Mouse (Mus musculus): ENCODE results near the gene 1700029H14Rik. TPM values are rescaled to one million over a fixed set of nuclear protein-coding genes. Genes with fewer than 3 reads are reported as not detected.

The 1700029H14Rik gene
- polyA plus RNA-seq, 1 experiment from 2014 or later, result not detected

DNA sequence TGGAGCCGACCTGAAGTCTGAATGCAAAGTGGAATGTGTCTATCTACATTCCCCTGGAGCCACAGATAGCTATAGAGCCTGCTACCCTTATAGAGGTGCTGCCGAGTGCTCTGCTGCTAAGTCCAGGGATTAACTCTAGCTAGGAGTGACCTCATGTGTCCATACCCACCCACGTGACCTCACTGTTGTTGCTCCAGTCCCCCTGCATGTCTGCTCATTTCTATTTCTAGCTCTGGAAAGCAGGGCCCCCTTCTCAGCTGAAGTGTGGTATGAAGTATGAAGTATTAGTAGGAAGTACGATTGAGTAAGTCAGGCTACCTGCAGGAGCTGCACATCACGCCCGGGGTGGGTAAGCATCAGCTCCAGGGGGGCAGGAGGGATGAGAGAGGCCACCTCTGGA lies 35.5 kb upstream of the 1700029H14Rik start:
- H3K4me3 ChIP-seq (ENCODE audit: low read depth, low read length), result no peak overlapping the region
- H3K27me3 ChIP-seq (ENCODE audit: control insufficient read depth, insufficient read depth, low read length), result no peaks in the 10 kb centered on the region
- peaks cover 6% of the 10 kb centered on the region; the same call in 1 of the 2 replicates for H3K36me3 ChIP-seq (ENCODE audit: control insufficient read depth, insufficient read depth, low read length)
- no peak overlapping the region for H3K9ac ChIP-seq (ENCODE audit: low read depth, low read length)
- peak overlapping the region; percentile 7; the same call in 1 of the 2 replicates for H3K27ac ChIP-seq (ENCODE audit: low read depth, low read length)
- no peaks in the 10 kb centered on the region for H3K9me3 ChIP-seq (replicated peaks; ENCODE audit: control insufficient read depth, low read length)
- H3K4me1 ChIP-seq (ENCODE audit: control insufficient read depth, insufficient read depth, low read length), result peaks cover 5% of the 10 kb centered on the region; the same call in 1 of the 2 replicates
- no peak overlapping the region for H3K4me2 ChIP-seq
- WGBS (ENCODE audit: insufficient replicate concordance), result 68% methylated on average over 6 of the region's 6 CpGs
- ATAC-seq (replicated peaks; ENCODE audit: insufficient number of reproducible peaks, low FRiP score, low TSS enrichment), result no peak

DNA sequence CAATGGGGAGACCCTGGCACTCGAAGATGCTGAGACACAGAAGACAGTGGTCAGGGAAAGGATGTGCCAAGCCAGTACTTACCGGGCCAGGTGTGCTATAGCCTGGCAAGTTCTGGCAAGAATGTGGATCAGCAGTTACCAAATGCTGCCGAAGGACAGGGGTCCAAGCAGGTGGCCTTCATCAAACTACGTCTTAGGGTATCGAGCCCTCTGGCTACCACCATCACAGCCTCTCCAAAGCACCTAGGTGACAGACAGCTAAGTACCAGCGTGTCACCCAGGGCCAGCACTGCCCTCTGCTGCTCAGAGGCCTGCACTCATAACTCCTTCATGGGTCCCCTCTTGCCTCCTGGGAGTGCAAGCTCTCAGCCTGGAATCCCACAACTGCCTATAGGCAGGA lies 33.6 kb upstream of the 1700029H14Rik start:
- H3K36me3 ChIP-seq (ENCODE audit: control insufficient read depth, insufficient read depth, low read length), result peaks cover 9% of the 10 kb centered on the region; the same call in 1 of the 2 replicates
- H3K27ac ChIP-seq (ENCODE audit: low read depth, low read length), result no peak overlapping the region
- 83% methylated on average over 6 of the region's 6 CpGs for WGBS (ENCODE audit: insufficient replicate concordance)
- no peaks in the 10 kb centered on the region for H3K27me3 ChIP-seq (ENCODE audit: control insufficient read depth, insufficient read depth, low read length)
- no peak overlapping the region for H3K9ac ChIP-seq (ENCODE audit: low read depth, low read length)
- H3K4me1 ChIP-seq (ENCODE audit: control insufficient read depth, insufficient read depth, low read length), result peaks cover 5% of the 10 kb centered on the region; the same call in 1 of the 2 replicates
- H3K9me3 ChIP-seq (replicated peaks; ENCODE audit: control insufficient read depth, low read length), result no peaks in the 10 kb centered on the region
- no peak overlapping the region for H3K4me2 ChIP-seq
- H3K4me3 ChIP-seq (ENCODE audit: low read depth, low read length), result no peak overlapping the region
- no peak for ATAC-seq (replicated peaks; ENCODE audit: insufficient number of reproducible peaks, low FRiP score, low TSS enrichment)

DNA sequence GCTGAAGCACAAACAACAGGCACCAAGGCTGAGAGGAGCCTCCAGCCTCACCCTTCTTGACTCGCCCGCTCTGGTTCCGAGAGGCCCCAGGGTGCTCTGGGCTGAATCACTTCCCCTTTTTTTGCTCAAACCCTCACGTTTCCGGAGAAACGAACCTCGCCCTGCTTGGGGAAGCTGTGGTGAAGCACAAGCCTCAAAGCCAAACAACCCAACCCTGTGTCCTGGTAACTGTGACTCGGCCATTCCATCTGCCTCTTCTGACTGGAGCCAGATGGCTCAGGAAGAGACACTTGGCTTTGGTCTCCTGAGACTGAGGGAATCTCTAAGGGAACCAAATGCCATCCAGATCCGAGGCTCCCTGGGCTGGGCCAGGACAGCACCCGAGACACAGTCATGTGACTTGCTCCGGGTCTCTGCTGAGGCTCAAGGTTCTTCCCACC lies 32.6 kb upstream of the 1700029H14Rik start:
- no peak overlapping the region for H3K27ac ChIP-seq (ENCODE audit: low read depth, low read length)
- H3K4me2 ChIP-seq, result no peak overlapping the region
- H3K4me3 ChIP-seq (ENCODE audit: low read depth, low read length), result no peak overlapping the region
- peaks cover 10% of the 10 kb centered on the region; the same call in 1 of the 2 replicates for H3K36me3 ChIP-seq (ENCODE audit: control insufficient read depth, insufficient read depth, low read length)
- H3K4me1 ChIP-seq (ENCODE audit: control insufficient read depth, insufficient read depth, low read length), result no peaks in the 10 kb centered on the region; the same call in none of the 2 replicates
- 71% methylated on average over 11 of the region's 11 CpGs for WGBS (ENCODE audit: insufficient replicate concordance)
- H3K9ac ChIP-seq (ENCODE audit: low read depth, low read length), result no peak overlapping the region
- no peaks in the 10 kb centered on the region for H3K27me3 ChIP-seq (ENCODE audit: control insufficient read depth, insufficient read depth, low read length)
- H3K9me3 ChIP-seq (replicated peaks; ENCODE audit: control insufficient read depth, low read length), result no peaks in the 10 kb centered on the region
- ATAC-seq (replicated peaks; ENCODE audit: insufficient number of reproducible peaks, low FRiP score, low TSS enrichment), result no peak

DNA sequence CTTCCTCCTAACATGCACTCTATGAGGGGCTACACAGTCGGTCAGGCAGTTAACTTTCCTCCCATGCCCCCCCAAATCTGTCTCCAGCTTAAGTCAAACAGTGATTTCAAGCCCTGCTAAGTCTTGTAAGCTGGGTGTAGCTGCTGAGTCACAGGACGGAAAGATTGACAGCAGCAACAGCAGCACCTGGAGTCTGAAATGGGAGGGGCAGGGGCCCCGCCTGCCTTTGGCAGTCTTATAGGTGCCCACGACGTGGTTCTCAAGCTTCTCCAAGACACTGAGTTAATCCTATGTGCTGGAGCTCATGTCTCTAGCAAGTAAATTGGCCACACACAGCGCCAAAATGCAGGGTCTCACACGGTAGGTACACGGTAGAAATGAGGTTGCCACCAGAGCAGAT lies 31.1 kb upstream of the 1700029H14Rik start:
- H3K36me3 ChIP-seq (ENCODE audit: control insufficient read depth, insufficient read depth, low read length), result peaks cover 10% of the 10 kb centered on the region; the same call in 1 of the 2 replicates
- peaks cover 3% of the 10 kb centered on the region for H3K4me1 ChIP-seq (ENCODE audit: control insufficient read depth, insufficient read depth, low read length)
- H3K9me3 ChIP-seq (replicated peaks; ENCODE audit: control insufficient read depth, low read length), result no peaks in the 10 kb centered on the region
- no peaks in the 10 kb centered on the region for H3K27me3 ChIP-seq (ENCODE audit: control insufficient read depth, insufficient read depth, low read length)
- ATAC-seq (replicated peaks; ENCODE audit: insufficient number of reproducible peaks, low FRiP score, low TSS enrichment), result no peak
- no peak overlapping the region for H3K27ac ChIP-seq (ENCODE audit: low read depth, low read length)
- H3K9ac ChIP-seq (ENCODE audit: low read depth, low read length), result no peak overlapping the region
- H3K4me3 ChIP-seq (ENCODE audit: low read depth, low read length), result no peak overlapping the region
- 78% methylated on average over 8 of the region's 8 CpGs for WGBS (ENCODE audit: insufficient replicate concordance)
- H3K4me2 ChIP-seq, result no peak overlapping the region

DNA sequence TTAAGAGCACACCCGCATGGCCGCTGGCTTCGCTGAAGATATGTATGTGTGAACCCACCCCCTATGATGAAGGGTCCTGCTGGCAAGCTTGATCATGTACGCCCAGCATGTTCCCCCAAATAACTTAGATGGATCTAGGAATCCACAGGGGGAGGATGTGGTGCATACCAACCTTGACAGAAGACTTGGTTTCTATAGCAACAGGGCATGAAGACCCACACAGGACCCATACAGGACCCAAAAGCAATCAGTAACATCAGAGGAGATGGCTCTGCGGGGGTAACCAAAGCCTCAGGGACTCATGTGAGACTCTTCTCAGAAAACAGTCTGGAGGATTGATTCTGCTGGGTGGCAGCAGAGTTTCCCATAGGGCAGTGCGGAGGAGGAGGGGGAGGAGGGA lies 29.0 kb upstream of the 1700029H14Rik start:
- H3K27me3 ChIP-seq (ENCODE audit: control insufficient read depth, insufficient read depth, low read length), result no peaks in the 10 kb centered on the region
- H3K4me2 ChIP-seq, result no peak overlapping the region
- H3K4me1 ChIP-seq (ENCODE audit: control insufficient read depth, insufficient read depth, low read length), result peaks cover 3% of the 10 kb centered on the region
- no peak overlapping the region for H3K4me3 ChIP-seq (ENCODE audit: low read depth, low read length)
- no peak overlapping the region for H3K27ac ChIP-seq (ENCODE audit: low read depth, low read length)
- WGBS (ENCODE audit: insufficient replicate concordance), result 78% methylated on average over 6 of the region's 6 CpGs
- ATAC-seq (replicated peaks; ENCODE audit: insufficient number of reproducible peaks, low FRiP score, low TSS enrichment), result no peak
- no peaks in the 10 kb centered on the region for H3K9me3 ChIP-seq (replicated peaks; ENCODE audit: control insufficient read depth, low read length)
- no peak overlapping the region for H3K9ac ChIP-seq (ENCODE audit: low read depth, low read length)
- peaks cover 4% of the 10 kb centered on the region; the same call in 1 of the 2 replicates for H3K36me3 ChIP-seq (ENCODE audit: control insufficient read depth, insufficient read depth, low read length)

DNA sequence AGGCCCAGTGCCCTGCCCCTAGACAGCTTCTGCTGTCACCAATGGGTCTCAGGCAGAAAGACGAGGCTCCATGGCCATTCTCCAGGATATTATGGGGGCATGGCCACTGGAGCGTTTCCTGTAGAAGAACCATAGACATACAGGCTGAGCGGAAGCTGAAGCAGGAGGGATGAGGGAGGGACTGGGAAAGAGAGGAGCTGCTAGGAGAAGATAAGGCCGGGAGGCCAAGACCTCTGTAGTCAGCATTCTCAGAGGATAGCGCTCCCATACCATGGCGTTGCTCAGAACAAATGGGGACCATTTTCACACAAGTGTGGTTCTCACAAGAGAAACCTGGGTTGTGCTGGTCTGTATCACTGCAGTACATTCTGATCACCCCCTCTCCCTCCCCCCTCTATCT lies 26.8 kb upstream of the 1700029H14Rik start:
- Histone ChIP-seq H3K27ac (ENCODE audit: low read depth, low read length) (no peak overlapping the region), H3K9me3 (replicated peaks; ENCODE audit: control insufficient read depth, low read length) (no peaks in the 10 kb centered on the region), H3K4me3 (ENCODE audit: low read depth, low read length) (no peak overlapping the region), H3K4me1 (ENCODE audit: control insufficient read depth, insufficient read depth, low read length) (peaks cover 3% of the 10 kb centered on the region), H3K9ac (ENCODE audit: low read depth, low read length) (no peak overlapping the region), H3K36me3 (ENCODE audit: control insufficient read depth, insufficient read depth, low read length) (peaks cover 12% of the 10 kb centered on the region), H3K4me2 (no peak overlapping the region), H3K27me3 (ENCODE audit: control insufficient read depth, insufficient read depth, low read length) (no peaks in the 10 kb centered on the region)
- no peak for ATAC-seq (replicated peaks; ENCODE audit: insufficient number of reproducible peaks, low FRiP score, low TSS enrichment)
- 55% methylated on average over 6 of the region's 6 CpGs for WGBS (ENCODE audit: insufficient replicate concordance)

DNA sequence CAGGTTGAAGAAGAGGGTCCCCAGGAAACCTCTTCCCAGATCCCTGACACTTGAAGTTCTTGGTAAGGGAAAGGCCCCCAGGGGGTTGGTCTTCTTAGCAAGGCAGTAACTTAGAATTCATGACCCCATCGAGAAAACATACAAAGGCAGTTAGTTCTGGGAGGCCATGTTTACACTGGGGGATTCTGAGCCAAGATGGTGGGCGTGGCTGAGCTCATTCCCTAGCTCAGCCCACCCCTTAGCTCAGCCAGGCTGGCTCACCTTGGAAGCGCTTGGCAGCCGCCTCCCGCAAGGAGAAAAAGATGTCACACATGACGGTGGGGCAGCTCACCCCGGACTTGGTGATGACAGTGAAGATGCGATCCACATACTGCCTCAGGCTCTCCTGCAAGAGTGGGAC lies 22.4 kb upstream of the 1700029H14Rik start:
- H3K36me3 ChIP-seq (ENCODE audit: control insufficient read depth, insufficient read depth, low read length), result peaks cover 27% of the 10 kb centered on the region
- peaks cover 3% of the 10 kb centered on the region; the same call in 1 of the 2 replicates for H3K4me1 ChIP-seq (ENCODE audit: control insufficient read depth, insufficient read depth, low read length)
- no peaks in the 10 kb centered on the region for H3K27me3 ChIP-seq (ENCODE audit: control insufficient read depth, insufficient read depth, low read length)
- H3K9ac ChIP-seq (ENCODE audit: low read depth, low read length), result no peak overlapping the region
- no peak overlapping the region for H3K4me2 ChIP-seq
- no peaks in the 10 kb centered on the region for H3K9me3 ChIP-seq (replicated peaks; ENCODE audit: control insufficient read depth, low read length)
- H3K27ac ChIP-seq (ENCODE audit: low read depth, low read length), result no peak overlapping the region
- H3K4me3 ChIP-seq (ENCODE audit: low read depth, low read length), result no peak overlapping the region
- no peak for ATAC-seq (replicated peaks; ENCODE audit: insufficient number of reproducible peaks, low FRiP score, low TSS enrichment)
- WGBS (ENCODE audit: insufficient replicate concordance), result 78% methylated on average over 8 of the region's 8 CpGs

DNA sequence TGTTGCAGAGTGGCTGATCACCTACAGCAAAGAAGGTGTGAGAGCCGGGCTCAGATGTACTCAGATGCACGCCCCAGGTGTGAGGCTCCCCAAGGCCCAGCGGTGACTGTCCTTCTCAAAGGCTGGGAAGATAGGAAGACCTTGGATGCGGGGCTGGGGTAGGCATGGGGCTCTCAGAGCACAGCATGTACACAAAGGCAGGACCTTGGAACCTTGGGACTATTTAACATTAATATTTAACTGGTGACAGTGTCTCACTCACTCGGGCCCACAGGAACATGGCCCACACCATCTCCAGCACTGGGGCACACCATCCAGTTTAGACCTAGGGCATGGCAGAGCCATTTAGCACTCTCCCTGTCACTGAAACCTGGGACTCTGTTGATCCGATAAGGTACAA lies 15.6 kb upstream of the 1700029H14Rik start:
- Histone ChIP-seq H3K36me3 (ENCODE audit: control insufficient read depth, insufficient read depth, low read length) (peaks cover 19% of the 10 kb centered on the region), H3K27me3 (ENCODE audit: control insufficient read depth, insufficient read depth, low read length) (no peaks in the 10 kb centered on the region), H3K9ac (ENCODE audit: low read depth, low read length) (no peak overlapping the region), H3K4me1 (ENCODE audit: control insufficient read depth, insufficient read depth, low read length) (no peaks in the 10 kb centered on the region), H3K9me3 (replicated peaks; ENCODE audit: control insufficient read depth, low read length) (no peaks in the 10 kb centered on the region), H3K4me3 (ENCODE audit: low read depth, low read length) (no peak overlapping the region), H3K4me2 (no peak overlapping the region), H3K27ac (ENCODE audit: low read depth, low read length) (no peak overlapping the region)
- ATAC-seq (replicated peaks; ENCODE audit: insufficient number of reproducible peaks, low FRiP score, low TSS enrichment), result no peak
- WGBS (ENCODE audit: insufficient replicate concordance), result 85% methylated on average over 6 of the region's 6 CpGs

DNA sequence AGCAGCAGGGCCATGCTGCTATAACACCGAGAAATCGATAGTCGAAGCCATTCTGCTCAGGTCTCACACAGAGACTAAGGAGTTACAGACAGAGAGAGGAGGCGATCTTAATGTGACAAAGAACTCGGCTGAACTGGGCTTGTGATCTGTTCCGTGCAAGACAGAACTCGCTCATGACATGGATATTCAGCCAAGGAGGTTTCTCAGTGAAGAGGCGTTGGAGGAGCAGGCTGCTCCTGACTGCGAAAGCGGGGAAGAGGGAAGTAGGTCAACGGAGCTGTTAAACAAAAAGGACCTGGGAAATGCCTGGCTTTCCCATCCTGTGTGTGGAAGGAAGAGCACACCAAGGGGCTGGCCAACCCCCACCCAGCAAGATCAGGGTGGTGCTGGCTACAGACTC lies 9.7 kb upstream of the 1700029H14Rik start:
- Histone ChIP-seq H3K9me3 (replicated peaks; ENCODE audit: control insufficient read depth, low read length) (no peaks in the 10 kb centered on the region), H3K9ac (ENCODE audit: low read depth, low read length) (no peak overlapping the region), H3K36me3 (ENCODE audit: control insufficient read depth, insufficient read depth, low read length) (peaks cover 14% of the 10 kb centered on the region; the same call in 1 of the 2 replicates), H3K4me1 (ENCODE audit: control insufficient read depth, insufficient read depth, low read length) (no peaks in the 10 kb centered on the region), H3K27ac (ENCODE audit: low read depth, low read length) (no peak overlapping the region), H3K4me3 (ENCODE audit: low read depth, low read length) (no peak overlapping the region), H3K27me3 (ENCODE audit: control insufficient read depth, insufficient read depth, low read length) (no peaks in the 10 kb centered on the region), H3K4me2 (no peak overlapping the region)
- WGBS (ENCODE audit: insufficient replicate concordance), result 87% methylated on average over 11 of the region's 11 CpGs
- no peak for ATAC-seq (replicated peaks; ENCODE audit: insufficient number of reproducible peaks, low FRiP score, low TSS enrichment)

All from heart, embryonic 11.5 days (tissue).